Mouse (Mus musculus) CH12.LX (cell line): ENCODE data around the gene Alpk1. TPM values are rescaled to one million over a fixed set of nuclear protein-coding genes. Genes with fewer than 3 reads are reported as not detected.

Experiments used
- DNase-seq: peaks from one replicate; pipeline ENCODE4 v3.0.0-alpha.2; 2013; ENCODE audit errors: extremely low read depth
- H3K27ac ChIP-seq: 2 replicates; pipeline ENCODE4 v1.5.1; 2012; ENCODE audit warnings: low read depth, mild to moderate bottlenecking, control low read depth, moderate library complexity; ENCODE audit not compliant: insufficient read depth
- H3K27me3 ChIP-seq: replicated peaks from 2 replicates; pipeline ENCODE3; 2012; ENCODE audit warnings: inconsistent platforms
- H3K36me3 ChIP-seq, 2 experiments: replicated peaks in 1 of 2; 2 replicates each; pipeline versions ENCODE3 to v1.6.1; 2012; ENCODE audit warnings: inconsistent platforms in 1 of 2, low read length in 1 of 2, mild to moderate bottlenecking in 1 of 2, mixed read lengths in 1 of 2, moderate library complexity in 1 of 2; ENCODE audit not compliant: control insufficient read depth in 1 of 2, insufficient read depth in 1 of 2
- H3K4me1 ChIP-seq, 2 experiments: 2 replicates each; pipeline ENCODE4 v1.6.1; 2012; ENCODE audit warnings: inconsistent platforms in 1 of 2, moderate library complexity in 1 of 2; ENCODE audit not compliant: insufficient read depth in 2 of 2, control insufficient read depth in 1 of 2
- H3K4me2 ChIP-seq: 2 replicates; pipeline ENCODE4 v1.6.1; 2012; ENCODE audit warnings: low read depth, mild to moderate bottlenecking, control low read depth; ENCODE audit not compliant: poor library complexity, insufficient read depth, severe bottlenecking
- H3K4me3 ChIP-seq, 3 experiments: fragments of 150-350 bp in 1 of 3; sonication (generic) in 1 of 3; replicated peaks in 1 of 3; 2 replicates each; pipeline versions ENCODE3 to v1.5.1; 2011 to 2012; ENCODE audit warnings: low read depth in 2 of 3, low read length in 2 of 3, mild to moderate bottlenecking in 2 of 3, moderate library complexity in 2 of 3, control low read depth in 1 of 3, improper control_type of control experiment in 1 of 3, inconsistent platforms in 1 of 3, mixed read lengths in 1 of 3; ENCODE audit not compliant: poor library complexity in 1 of 3
- H3K79me2 ChIP-seq: replicated peaks from 2 replicates; pipeline ENCODE4 v1.6.1; 2012; ENCODE audit warnings: mild to moderate bottlenecking, moderate library complexity; ENCODE audit not compliant: control insufficient read depth, poor library complexity, insufficient read depth, severe bottlenecking; ENCODE audit errors: extremely low read depth
- H3K9ac ChIP-seq: 2 replicates; pipeline ENCODE4 v1.6.1; 2012; ENCODE audit warnings: low read depth, mild to moderate bottlenecking, control low read depth, moderate library complexity; ENCODE audit not compliant: insufficient read depth
- H3K9me3 ChIP-seq: replicated peaks from 2 replicates; pipeline ENCODE3; 2012; ENCODE audit warnings: low read length, inconsistent platforms, mixed read lengths
- BHLHE40 ChIP-seq: IDR thresholded peaks from 2 replicates; pipeline ENCODE4 v1.6.1; 2011; ENCODE audit warnings: mild to moderate bottlenecking, low read depth, low read length, improper control_type of control experiment
- CHD1 ChIP-seq: IDR thresholded peaks from 2 replicates; pipeline ENCODE4 v1.6.1; 2012; ENCODE audit warnings: low read depth, low read length, improper control_type of control experiment, inconsistent platforms
- CTCF ChIP-seq, 2 experiments: IDR thresholded peaks in 1 of 2; conservative IDR thresholded peaks in 1 of 2; 2 replicates each; pipeline ENCODE4 v1.5.1; 2011 to 2012; ENCODE audit warnings: low read depth in 2 of 2, low read length in 2 of 2, improper control_type of control experiment in 1 of 2, inconsistent platforms in 1 of 2, mild to moderate bottlenecking in 1 of 2, moderate library complexity in 1 of 2
- E2F4 ChIP-seq: IDR thresholded peaks from 2 replicates; pipeline ENCODE4 v1.6.1; 2011; ENCODE audit warnings: low read depth, low read length, improper control_type of control experiment; ENCODE audit not compliant: insufficient replicate concordance
- EP300 ChIP-seq: IDR thresholded peaks from 2 replicates; pipeline ENCODE4 v1.6.1; 2011; ENCODE audit warnings: low read length, improper control_type of control experiment
- ETS1 ChIP-seq: conservative IDR thresholded peaks from 2 replicates; pipeline ENCODE4 v1.6.1; 2012; ENCODE audit warnings: low read depth, mild to moderate bottlenecking, inconsistent platforms, low read length, improper control_type of control experiment, moderate library complexity
- HCFC1 ChIP-seq: IDR thresholded peaks from 2 replicates; pipeline ENCODE4 v1.6.1; 2012; ENCODE audit warnings: low read depth, mild to moderate bottlenecking, inconsistent platforms, low read length, improper control_type of control experiment
- JUN ChIP-seq: IDR thresholded peaks from 2 replicates; pipeline ENCODE4 v1.6.1; 2011; ENCODE audit warnings: low read depth, mild to moderate bottlenecking, low read length, improper control_type of control experiment, moderate library complexity; ENCODE audit not compliant: insufficient read depth
- MAZ ChIP-seq: IDR thresholded peaks from 2 replicates; pipeline ENCODE4 v1.6.1; 2012; ENCODE audit warnings: low read depth, mild to moderate bottlenecking, inconsistent platforms, low read length, improper control_type of control experiment, moderate library complexity
- RAD21 ChIP-seq: IDR thresholded peaks from 2 replicates; pipeline ENCODE4 v1.6.1; 2011; ENCODE audit warnings: low read depth, mild to moderate bottlenecking, low read length, improper control_type of control experiment, moderate library complexity
- RCOR1 ChIP-seq: conservative IDR thresholded peaks from 2 replicates; pipeline ENCODE4 v1.6.1; 2012; ENCODE audit warnings: low read depth, mild to moderate bottlenecking, inconsistent platforms, low read length, improper control_type of control experiment
- SMC3 ChIP-seq: IDR thresholded peaks from 2 replicates; pipeline ENCODE4 v1.6.1; 2011; ENCODE audit warnings: low read depth, low read length, improper control_type of control experiment
- USF1 ChIP-seq: IDR thresholded peaks from 2 replicates; pipeline ENCODE4 v1.6.1; 2014; ENCODE audit warnings: low read depth, mild to moderate bottlenecking, inconsistent platforms, low read length, improper control_type of control experiment
- USF2 ChIP-seq: conservative IDR thresholded peaks from 2 replicates; pipeline ENCODE4 v1.6.1; 2011; ENCODE audit warnings: low read depth, low read length, improper control_type of control experiment
- ZKSCAN1 ChIP-seq: IDR thresholded peaks from 2 replicates; pipeline ENCODE4 v1.6.1; 2012; ENCODE audit warnings: low read depth, inconsistent platforms, low read length, improper control_type of control experiment, borderline replicate concordance
- ZMIZ1 ChIP-seq: IDR thresholded peaks from 2 replicates; pipeline ENCODE4 v1.6.1; 2012; ENCODE audit warnings: low read depth, mild to moderate bottlenecking, inconsistent platforms, low read length, improper control_type of control experiment
- ZNF384 ChIP-seq: IDR thresholded peaks from 2 replicates; pipeline ENCODE4 v1.6.1; 2012; ENCODE audit warnings: low read depth, low read length, improper control_type of control experiment, inconsistent platforms
- dilution Hi-C: fragments of 300-500 bp; cut with MboI; formaldehyde crosslinking; loops from 2 replicates; pipeline ENCODE4 v1.14.3; 2020; ENCODE audit warnings: low sequenced_read_pairs; ENCODE audit not compliant: extremely low pct_unique_long_range_greater_than_20kb, extremely low pct_ligation_motif_present
- in situ Hi-C: fragments of 300-500 bp; cut with MboI; formaldehyde crosslinking; loops from 3 replicates; pipeline ENCODE4 v1.14.3; 2019; ENCODE audit warnings: low sequenced_read_pairs, low pct_ligation_motif_present, low pct_unique_long_range_greater_than_20kb, mixed read lengths
- polyA plus RNA-seq: library from polyadenylated mRNA; unstranded; fragments of >175 nt; gene quantifications from 2 replicates; pipeline ENCODE4 v1.2.1, GENCODE M21; 2012; ENCODE audit warnings: low read depth; ENCODE audit not compliant: insufficient read length
- total RNA-seq, 2 experiments: library from RNA; depleted of rRNA; stranded (reverse); fragments of 300-350 nt in 1 of 2; fragments of >200 nt in 1 of 2; gene quantifications; 2 replicates each; pipeline ENCODE4 v1.2.3; 2012 to 2014

Gene Alpk1
- total and polyA plus RNA-seq, 3 experiments = 1.4 to 1.8 (median 1.5) TPM

DNA sequence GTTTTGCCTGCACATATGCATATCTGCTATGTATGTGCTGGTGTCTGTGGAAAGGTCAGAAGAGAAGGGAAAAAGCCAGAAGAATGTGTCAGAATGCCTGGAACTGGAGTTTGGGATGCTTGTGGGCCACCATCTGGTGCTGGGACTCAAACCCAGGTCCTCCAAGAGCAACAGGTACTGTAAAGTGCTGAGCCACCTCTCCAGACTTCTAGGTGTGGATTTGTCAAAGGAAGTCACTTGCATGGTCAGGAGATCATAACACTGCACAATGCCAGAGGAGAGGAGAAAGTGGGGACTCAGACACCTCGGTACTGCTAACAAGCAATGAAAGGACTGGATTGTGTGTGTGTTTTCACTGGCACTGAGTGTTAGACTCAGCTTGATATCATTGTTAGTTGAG lies 150.1 kb downstream of the Alpk1 start:
- no peak for DNase-seq
- Histone ChIP-seq H3K79me2 (no peaks in the 10 kb centered on the region), H3K27ac (no peak overlapping the region), H3K4me3 (no peak overlapping the region), H3K27me3 (no peaks in the 10 kb centered on the region), H3K4me2 (no peak overlapping the region), H3K9me3 (peaks cover 13% of the 10 kb centered on the region), H3K4me1 (no peaks in the 10 kb centered on the region), H3K9ac (no peak overlapping the region), H3K36me3 (no peaks in the 10 kb centered on the region)
- in situ Hi-C loops = loop anchor here (25.0 kb wide), 1 partner anchor 107 kb away; no protein-coding TSS in a partner anchor
- dilution Hi-C loops = no loop called here
- TF ChIP-seq CTCF (conservative IDR thresholded peaks at IDR 0.05 in 1 of 2, IDR thresholded peaks at IDR 0.05 in 1 of 2; ENCODE audit: low read depth in 2 of 2, low read length in 2 of 2) = no peak
- TF ChIP-seq USF2 = no peak
- no peak for TF ChIP-seq ZNF384
- TF ChIP-seq ZMIZ1 = no peak
- no peak for TF ChIP-seq HCFC1
- TF ChIP-seq CHD1 = no peak
- no peak for TF ChIP-seq MAZ
- TF ChIP-seq RAD21 = no peak
- no peak for TF ChIP-seq ETS1
- no peak for TF ChIP-seq ZKSCAN1
- TF ChIP-seq RCOR1 = no peak
- no peak for TF ChIP-seq USF1
- no peak for TF ChIP-seq E2F4
- TF ChIP-seq SMC3 = no peak
- TF ChIP-seq BHLHE40 = no peak
- no peak for TF ChIP-seq EP300

DNA sequence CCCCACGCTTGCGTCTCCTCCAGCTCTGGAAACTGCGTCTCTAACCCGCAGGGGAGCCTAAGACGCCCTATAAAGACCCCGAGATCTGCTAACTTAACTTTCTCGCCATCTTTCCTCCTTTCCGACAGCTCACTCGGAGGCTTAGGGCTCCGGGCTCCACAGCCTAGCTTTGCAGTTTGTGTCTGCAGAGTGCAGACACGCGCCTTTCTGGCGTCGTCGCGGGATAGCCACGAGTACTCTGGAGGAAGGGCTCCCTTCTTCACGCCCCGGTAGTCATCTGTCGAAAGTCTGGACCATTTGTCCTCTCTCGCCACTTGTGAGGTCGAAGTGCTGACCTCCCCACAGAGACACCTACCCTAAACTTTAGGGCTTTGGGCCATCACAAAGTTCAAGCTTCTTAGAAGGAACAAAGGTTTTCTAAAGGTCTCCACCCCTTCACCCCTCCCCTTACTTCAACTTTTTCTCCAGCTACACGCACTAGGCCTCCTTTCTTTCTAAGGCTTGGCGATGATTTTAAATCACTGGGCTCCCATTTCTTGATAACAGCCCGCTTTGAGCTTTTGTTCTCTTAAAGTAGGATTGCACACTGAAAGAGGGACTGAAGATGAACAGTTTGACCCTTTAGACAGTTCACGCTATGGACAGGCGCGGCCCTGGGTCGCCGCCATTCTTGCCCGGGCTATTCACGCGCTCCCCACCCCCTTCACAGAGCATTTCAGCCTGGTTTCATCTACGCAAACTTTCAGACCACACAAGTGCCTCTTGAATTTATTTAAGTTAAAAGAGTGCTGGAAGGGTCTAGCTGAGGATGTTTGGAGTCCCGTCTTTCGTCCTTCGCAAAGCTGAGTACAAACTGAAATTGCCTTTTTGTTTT lies 151.8 kb downstream of the Alpk1 start:
- no peak overlapping the region for H3K4me2 ChIP-seq
- H3K27me3 ChIP-seq = no peaks in the 10 kb centered on the region
- no peaks in the 10 kb centered on the region for H3K4me1 ChIP-seq
- no peaks in the 10 kb centered on the region for H3K79me2 ChIP-seq
- H3K9me3 ChIP-seq = peaks cover 6% of the 10 kb centered on the region
- dilution Hi-C loops = no loop called here
- no peak overlapping the region for H3K4me3 ChIP-seq
- in situ Hi-C loops = loop anchor here (25.0 kb wide), 1 partner anchor 109 kb away; no protein-coding TSS in a partner anchor
- no peak overlapping the region for H3K9ac ChIP-seq
- no peak for DNase-seq
- H3K36me3 ChIP-seq = no peaks in the 10 kb centered on the region
- no peak for TF ChIP-seq RCOR1
- no peak for TF ChIP-seq JUN
- no peak for TF ChIP-seq EP300
- H3K27ac ChIP-seq = no peak overlapping the region
